Mouse (Mus musculus) C2C12 (cell line): ENCODE measurements around the gene Ube2n.

Source experiments
- CEBPB ChIP-seq: IDR thresholded peaks from one replicate; pipeline ENCODE4 v1.6.1; 2011; ENCODE audit warnings: low read depth, mild to moderate bottlenecking, control low read depth, moderate library complexity
- CTCF ChIP-seq: IDR thresholded peaks from one replicate; pipeline ENCODE4 v1.5.1; 2011; ENCODE audit not compliant: control insufficient read depth, insufficient read depth, insufficient read length
- MAX ChIP-seq: IDR thresholded peaks from one replicate; pipeline ENCODE4 v1.6.1; 2011; ENCODE audit warnings: mild to moderate bottlenecking, control low read depth
- USF1 ChIP-seq: IDR thresholded peaks from one replicate; pipeline ENCODE4 v1.6.1; 2011; ENCODE audit warnings: low read depth, mild to moderate bottlenecking, control low read depth, moderate library complexity

DNA sequence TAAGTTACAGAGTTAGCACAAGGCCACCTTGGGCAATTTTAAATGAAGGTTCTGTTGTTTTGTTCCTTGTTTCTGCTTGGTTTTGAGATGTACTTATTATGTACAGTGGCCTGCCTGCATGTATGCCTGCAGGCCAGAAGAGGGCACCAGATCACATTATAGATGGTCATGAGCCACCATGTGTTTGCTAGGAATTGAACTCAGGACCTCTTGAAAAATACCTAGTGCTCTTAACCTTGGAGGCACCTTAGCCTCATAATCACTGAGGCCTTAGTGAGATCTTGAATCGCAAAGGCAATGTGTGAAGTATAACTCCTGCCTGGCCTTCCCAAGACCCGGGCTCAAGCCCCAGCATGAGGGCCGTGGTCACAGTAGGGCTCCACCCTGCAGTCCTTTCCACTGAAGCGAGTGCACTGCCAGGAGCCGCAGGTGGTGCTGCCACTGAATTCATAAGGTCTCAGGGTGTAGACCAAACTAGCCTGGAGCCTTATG lies 42.4 kb downstream of the Ube2n start:
- TF ChIP-seq CEBPB (no peak), CTCF (no peak), USF1 (no peak), MAX (no peak)
